Mouse (Mus musculus) cerebellum, adult 2 months (tissue): ENCODE data around the gene Cnr2. TPM values are rescaled to one million over a fixed set of nuclear protein-coding genes. Genes with fewer than 3 reads are reported as not detected.

ENCODE experiments used
- DNase-seq, 2 experiments: peaks; one replicate each; pipeline ENCODE4 v3.0.0; 2021
- H3K27ac ChIP-seq: fragments of 200-500 bp; 2 replicates; pipeline ENCODE4 v1.5.1; 2012; ENCODE audit warnings: low read length, control low read depth, inconsistent platforms; ENCODE audit not compliant: insufficient read depth
- H3K27me3 ChIP-seq: fragments of 200-500 bp; 2 replicates; pipeline ENCODE4 v1.6.1; 2012; ENCODE audit warnings: inconsistent platforms, mild to moderate bottlenecking, low read length, moderate library complexity; ENCODE audit not compliant: control insufficient read depth, insufficient read depth
- H3K4me1 ChIP-seq: fragments of 200-500 bp; 2 replicates; pipeline ENCODE4 v1.6.1; 2011; ENCODE audit warnings: low read length; ENCODE audit not compliant: control insufficient read depth, insufficient read depth
- H3K4me3 ChIP-seq: fragments of 200-500 bp; replicated peaks from 2 replicates; pipeline ENCODE3; 2011; ENCODE audit warnings: mild to moderate bottlenecking, low read depth, low read length, control low read depth; ENCODE audit not compliant: insufficient read depth
- CTCF ChIP-seq: fragments of 200-500 bp; IDR thresholded peaks from 2 replicates; pipeline ENCODE4 v1.5.1; 2011; ENCODE audit warnings: low read depth, mild to moderate bottlenecking, control low read depth, low read length, moderate library complexity, borderline replicate concordance; ENCODE audit not compliant: insufficient read depth
- POLR2A ChIP-seq: fragments of 200-500 bp; IDR thresholded peaks from 2 replicates; pipeline ENCODE4 v1.6.1; 2011; ENCODE audit warnings: low read length, control low read depth, borderline replicate concordance; ENCODE audit not compliant: insufficient read depth
- WGBS: fragments of 180-500 bp; shearing (Covaris S2); methylation state at CpG from one replicate; pipeline ENCODE4 v1.1.7; 2018; 5-methylcytosine and 5-hydroxymethylcytosine counted together
- polyA plus RNA-seq: library from polyadenylated mRNA; depleted of rRNA; stranded (reverse); fragments of >200 nt; gene quantifications from 2 replicates; pipeline ENCODE4 v1.2.3, GENCODE M21; 2012

The Cnr2 gene
- polyA plus RNA-seq, 1 experiment, result 0.05 TPM

- TF ChIP-seq POLR2A, result no peak
- TF ChIP-seq CTCF, result no peak
- Histone ChIP-seq H3K27me3 (no peaks in the 10 kb centered on the region), H3K27ac (no peak overlapping the region), H3K4me1 (no peaks in the 10 kb centered on the region; the same call in 1 of the 2 replicates), H3K4me3 (no peak overlapping the region)
- DNase-seq, result no peak
- WGBS, result 67% methylated on average over 5 of the region's 5 CpGs
These were observed 30.1 kb downstream of the Cnr2 start for GRCm38 (mm10) chr4:135925341-135925740.

- H3K4me3 ChIP-seq, result no peak overlapping the region
- no peaks in the 10 kb centered on the region for H3K27me3 ChIP-seq
- no peak for DNase-seq
- H3K4me1 ChIP-seq, result no peaks in the 10 kb centered on the region; the same call in 1 of the 2 replicates
- WGBS, result 92% methylated on average over 10 of the region's 10 CpGs
- TF ChIP-seq POLR2A, result no peak
- TF ChIP-seq CTCF, result no peak
- no peak overlapping the region for H3K27ac ChIP-seq
These were observed 31.1 kb downstream of the Cnr2 start for GRCm38 (mm10) chr4:135926195-135926808.

GRCm38 (mm10) chr4:135926861-135927260 is 31.7 kb downstream of the Cnr2 start:
- Histone ChIP-seq H3K4me3 (no peak overlapping the region), H3K27ac (no peak overlapping the region), H3K4me1 (no peaks in the 10 kb centered on the region; the same call in 1 of the 2 replicates), H3K27me3 (no peaks in the 10 kb centered on the region)
- WGBS, result 96% methylated on average over 3 of the region's 3 CpGs
- DNase-seq, result no peak
- no peak for TF ChIP-seq CTCF
- TF ChIP-seq POLR2A, result no peak

GRCm38 (mm10) chr4:135928376-135928775 is 33.2 kb downstream of the Cnr2 start:
- TF ChIP-seq CTCF, result no peak
- TF ChIP-seq POLR2A, result no peak
- Histone ChIP-seq H3K4me3 (no peak overlapping the region), H3K27me3 (no peaks in the 10 kb centered on the region), H3K4me1 (no peaks in the 10 kb centered on the region), H3K27ac (no peak overlapping the region)
- DNase-seq, result no peak
- WGBS, result 81% methylated on average over 9 of the region's 9 CpGs

GRCm38 (mm10) chr4:135929405-135929804 is 34.2 kb downstream of the Cnr2 start:
- no peak for DNase-seq
- TF ChIP-seq POLR2A, result no peak
- TF ChIP-seq CTCF, result no peak
- no peaks in the 10 kb centered on the region for H3K27me3 ChIP-seq
- WGBS, result 91% methylated on average over 5 of the region's 5 CpGs
- H3K27ac ChIP-seq, result no peak overlapping the region
- H3K4me1 ChIP-seq, result no peaks in the 10 kb centered on the region
- no peak overlapping the region for H3K4me3 ChIP-seq

GRCm38 (mm10) chr4:135929828-135930227 is 34.6 kb downstream of the Cnr2 start:
- no peak for TF ChIP-seq CTCF
- no peak for TF ChIP-seq POLR2A
- H3K4me1 ChIP-seq, result no peaks in the 10 kb centered on the region

GRCm38 (mm10) chr4:135930239-135930638 is 35.0 kb downstream of the Cnr2 start:
- Histone ChIP-seq H3K4me1 (no peaks in the 10 kb centered on the region), H3K27ac (no peak overlapping the region)
- 96% methylated on average over 8 of the region's 8 CpGs for WGBS

More at GRCm38 (mm10) chr4:135929828-135930227, 34.6 kb downstream of the Cnr2 start:
- H3K27ac ChIP-seq, result no peak overlapping the region
- no peak overlapping the region for H3K4me3 ChIP-seq
- 91% methylated on average over 9 of the region's 9 CpGs for WGBS
- no peak for DNase-seq
- H3K27me3 ChIP-seq, result no peaks in the 10 kb centered on the region

GRCm38 (mm10) chr4:135931832-135932231 is 36.6 kb downstream of the Cnr2 start:
- no peak for DNase-seq
- Histone ChIP-seq H3K27me3 (no peaks in the 10 kb centered on the region), H3K4me3 (no peak overlapping the region), H3K4me1 (no peaks in the 10 kb centered on the region), H3K27ac (no peak overlapping the region)
- TF ChIP-seq POLR2A (no peak), CTCF (peak; percentile 68)
- 67% methylated on average over 5 of the region's 5 CpGs for WGBS

More at GRCm38 (mm10) chr4:135930239-135930638, 35.0 kb downstream of the Cnr2 start:
- no peaks in the 10 kb centered on the region for H3K27me3 ChIP-seq
- no peak for DNase-seq
- TF ChIP-seq CTCF, result no peak
- TF ChIP-seq POLR2A, result no peak
- H3K4me3 ChIP-seq, result no peak overlapping the region
